Mouse (Mus musculus): ENCODE measurements around the gene Nepn. TPM values are rescaled to one million over a fixed set of nuclear protein-coding genes. Genes with fewer than 3 reads are reported as not detected.
"Not testable (repeated sequence)": the region's sequence is repeated elsewhere in the genome, so short reads cannot be mapped to it uniquely, and the experiment has no call there.

Gene Nepn
- not detected in 2 replicates for polyA plus RNA-seq (2014; fragmentation: Nextera tagmentation; extraction: Ambion mirVana)

DNA sequence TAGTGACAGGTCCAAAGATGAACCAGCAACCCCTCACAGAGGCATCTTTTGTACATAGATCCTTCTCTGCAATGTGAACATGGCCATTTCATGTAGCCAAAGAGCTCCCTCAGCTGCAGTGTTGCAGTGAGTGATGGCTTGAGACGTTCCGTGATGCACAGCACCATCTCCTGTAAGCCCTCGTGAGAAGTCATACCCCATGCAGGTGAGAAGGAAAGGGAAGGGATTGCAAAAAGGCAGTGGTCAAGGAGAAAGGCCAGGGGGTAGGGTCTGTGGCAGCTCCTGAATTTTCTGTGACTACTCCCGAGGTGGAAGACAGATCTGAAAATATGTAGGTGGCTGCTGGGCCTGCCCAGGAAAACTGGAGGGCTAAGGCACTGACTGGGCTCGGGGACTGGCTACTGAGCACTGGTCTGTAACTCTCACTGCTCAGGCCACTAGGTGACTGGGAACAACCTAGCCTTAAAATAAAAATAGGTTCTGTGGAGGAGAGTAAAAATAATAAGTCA lies at the start of gene Nepn:
Gene Nepn (plus strand): TSS at position 51 of the 509 bp plus-strand sequence.
- no peak within 1 kb of the TSS for H3K27ac ChIP-seq (replicated peaks; ENCODE audit: low read depth, low read length)
- H3K4me1 ChIP-seq (ENCODE audit: control insufficient read depth, insufficient read depth, low read length): 0 out of 2 replicates have a peak, but pooled peaks cover 3% of the 10 kb centered on the region
- H3K9me3 ChIP-seq (ENCODE audit: control insufficient read depth, low read length): no peaks in the 10 kb centered on the region
- 0 out of 2 replicates have a peak within 1 kb of the TSS, but pooled peaks have one; percentile 17 for H3K9ac ChIP-seq (ENCODE audit: low read length)
- no peak within 1 kb of the TSS for H3K4me3 ChIP-seq (ENCODE audit: low read depth, low read length)
- 70% methylated on average over 5 of the region's 5 CpGs for WGBS
- ATAC-seq (ENCODE audit: insufficient number of reproducible peaks, low FRiP score, low TSS enrichment, low read depth): no peak
- no peak within 1 kb of the TSS for H3K4me2 ChIP-seq (ENCODE audit: low read depth, severe bottlenecking)
- no peaks in the 10 kb centered on the region for H3K36me3 ChIP-seq (ENCODE audit: control insufficient read depth, insufficient read depth, low read length)
- no peaks in the 10 kb centered on the region for H3K27me3 ChIP-seq (ENCODE audit: control insufficient read depth, insufficient read depth, low read length)
- DNase-seq (ENCODE audit: low spot score): no peak

DNA sequence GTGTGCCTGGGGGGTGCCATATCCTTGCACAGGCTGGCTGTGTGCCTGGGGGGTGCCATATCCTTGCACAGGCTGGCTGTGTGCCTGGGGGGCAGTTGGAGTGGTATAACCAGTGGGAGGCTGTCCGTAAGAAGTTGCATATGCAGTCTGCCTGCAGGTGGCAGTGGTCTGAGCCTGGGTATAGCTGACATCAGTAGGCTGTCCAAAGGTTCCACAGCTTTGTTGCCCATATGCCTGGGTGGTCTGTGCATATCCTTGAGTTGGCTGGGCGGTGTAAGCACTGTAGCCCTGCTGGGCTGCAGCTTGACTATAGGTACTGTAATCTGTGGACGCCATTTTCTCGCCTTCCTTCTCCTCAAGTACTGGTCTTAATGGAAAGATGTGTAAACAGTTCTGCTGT lies 45.4 kb upstream of the Nepn start:
- not testable (repeated sequence) for H3K4me3 ChIP-seq (ENCODE audit: low read depth, low read length); H3K4me1 ChIP-seq (ENCODE audit: control insufficient read depth, insufficient read depth, low read length); H3K4me2 ChIP-seq (ENCODE audit: low read depth, severe bottlenecking); H3K27me3 ChIP-seq (ENCODE audit: control insufficient read depth, insufficient read depth, low read length); H3K36me3 ChIP-seq (ENCODE audit: control insufficient read depth, insufficient read depth, low read length); ATAC-seq (ENCODE audit: insufficient number of reproducible peaks, low FRiP score, low TSS enrichment, low read depth); H3K9me3 ChIP-seq (ENCODE audit: control insufficient read depth, low read length); H3K9ac ChIP-seq (ENCODE audit: low read length); DNase-seq (ENCODE audit: low spot score); H3K27ac ChIP-seq (replicated peaks; ENCODE audit: low read depth, low read length)
- WGBS: 94% methylated on average over 4 of the region's 4 CpGs

DNA sequence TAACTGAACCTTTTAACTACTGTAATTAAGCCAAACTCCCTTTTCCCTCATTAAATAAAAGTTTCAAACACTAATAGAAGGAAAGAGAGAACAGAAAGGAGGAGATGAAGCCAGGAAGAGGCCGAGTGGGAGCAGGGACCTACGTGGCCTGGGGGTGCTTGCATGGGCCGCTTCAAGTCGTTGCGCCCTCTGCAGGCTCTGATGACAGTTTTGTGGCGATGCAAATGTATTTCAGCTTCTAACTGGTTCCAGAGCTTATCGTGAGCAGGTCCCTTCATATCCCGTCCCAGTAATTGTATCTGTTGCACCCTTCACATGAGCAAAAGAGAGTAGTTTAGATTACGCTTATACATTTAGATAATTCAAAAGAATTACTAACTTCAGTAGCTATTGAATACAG lies 35.6 kb upstream of the Nepn start:
- no peak overlapping the region for H3K27ac ChIP-seq (replicated peaks; ENCODE audit: low read depth, low read length)
- ATAC-seq (ENCODE audit: insufficient number of reproducible peaks, low FRiP score, low TSS enrichment, low read depth) (no peak), DNase-seq (ENCODE audit: low spot score) (no peak)
- H3K27me3 ChIP-seq (ENCODE audit: control insufficient read depth, insufficient read depth, low read length): no peaks in the 10 kb centered on the region
- H3K36me3 ChIP-seq (ENCODE audit: control insufficient read depth, insufficient read depth, low read length): peaks cover 8% of the 10 kb centered on the region; the same call in 1 of the 2 replicates
- no peaks in the 10 kb centered on the region for H3K4me1 ChIP-seq (ENCODE audit: control insufficient read depth, insufficient read depth, low read length)
- H3K4me2 ChIP-seq (ENCODE audit: low read depth, severe bottlenecking): no peak overlapping the region
- 78% methylated on average over 9 of the region's 9 CpGs for WGBS
- H3K9ac ChIP-seq (ENCODE audit: low read length): no peak overlapping the region
- no peaks in the 10 kb centered on the region for H3K9me3 ChIP-seq (ENCODE audit: control insufficient read depth, low read length)
- no peak overlapping the region for H3K4me3 ChIP-seq (ENCODE audit: low read depth, low read length)

DNA sequence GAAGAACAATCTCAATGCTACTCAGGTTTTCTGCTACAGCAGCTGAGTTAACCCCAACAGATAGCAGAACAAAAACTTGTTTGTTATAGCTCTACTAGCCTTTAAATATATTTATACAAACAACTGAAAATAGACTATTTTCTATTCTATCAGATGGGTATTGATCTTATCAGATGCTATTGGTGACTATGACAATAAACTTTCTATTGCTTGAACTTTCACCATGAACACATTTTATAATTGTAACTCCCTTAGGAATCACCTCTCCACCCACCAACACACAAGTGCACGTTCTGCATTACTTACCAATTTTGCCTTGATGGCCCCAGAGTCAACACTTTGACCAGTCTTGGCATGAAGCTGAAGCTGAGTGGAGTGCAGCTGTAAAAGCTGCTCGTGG lies 30.3 kb upstream of the Nepn start, which contains the start of gene Gm26741:
Gene Gm26741 (plus strand): TSS at position 301 of the 400 bp plus-strand sequence.
- Histone ChIP-seq H3K9ac (ENCODE audit: low read length) (no peak within 1 kb of the TSS), H3K27ac (replicated peaks; ENCODE audit: low read depth, low read length) (no peak within 1 kb of the TSS), H3K9me3 (ENCODE audit: control insufficient read depth, low read length) (no peaks in the 10 kb centered on the region), H3K36me3 (ENCODE audit: control insufficient read depth, insufficient read depth, low read length) (no peaks in the 10 kb centered on the region), H3K4me2 (ENCODE audit: low read depth, severe bottlenecking) (no peak within 1 kb of the TSS), H3K27me3 (ENCODE audit: control insufficient read depth, insufficient read depth, low read length) (no peaks in the 10 kb centered on the region), H3K4me3 (ENCODE audit: low read depth, low read length) (no peak within 1 kb of the TSS), H3K4me1 (ENCODE audit: control insufficient read depth, insufficient read depth, low read length) (no peaks in the 10 kb centered on the region)
- no peak for ATAC-seq (ENCODE audit: insufficient number of reproducible peaks, low FRiP score, low TSS enrichment, low read depth)
- DNase-seq (ENCODE audit: low spot score): no peak
- WGBS: 88% methylated on average over 2 of the region's 2 CpGs

DNA sequence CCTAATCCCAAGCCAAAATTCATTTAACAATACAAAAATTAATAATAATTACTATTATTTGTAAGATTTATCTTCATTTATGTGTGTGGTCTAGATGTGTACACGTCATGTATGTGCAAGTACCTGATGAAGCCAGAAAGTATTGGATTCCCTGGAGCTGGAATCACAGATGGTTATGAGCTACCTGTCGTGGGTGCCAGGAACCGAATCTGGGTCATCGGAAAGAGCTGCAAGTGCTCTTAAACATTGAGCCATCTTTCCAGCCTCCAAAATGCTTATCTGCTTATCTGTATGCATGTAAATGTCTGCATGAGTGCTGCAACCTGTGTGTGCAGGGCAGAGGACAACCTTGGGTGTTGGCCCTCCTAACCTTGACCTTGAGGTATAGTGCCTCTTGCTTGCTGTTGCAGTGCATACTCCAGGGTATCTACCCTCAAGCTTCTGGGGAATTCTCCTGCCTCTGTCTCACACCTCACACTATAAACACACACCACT lies 28.5 kb upstream of the Nepn start:
- Histone ChIP-seq H3K36me3 (ENCODE audit: control insufficient read depth, insufficient read depth, low read length) (no peaks in the 10 kb centered on the region), H3K4me1 (ENCODE audit: control insufficient read depth, insufficient read depth, low read length) (no peaks in the 10 kb centered on the region), H3K27me3 (ENCODE audit: control insufficient read depth, insufficient read depth, low read length) (no peaks in the 10 kb centered on the region), H3K4me2 (ENCODE audit: low read depth, severe bottlenecking) (no peak overlapping the region), H3K9ac (ENCODE audit: low read length) (no peak overlapping the region), H3K27ac (replicated peaks; ENCODE audit: low read depth, low read length) (no peak overlapping the region), H3K9me3 (ENCODE audit: control insufficient read depth, low read length) (no peaks in the 10 kb centered on the region), H3K4me3 (ENCODE audit: low read depth, low read length) (no peak overlapping the region)
- DNase-seq (ENCODE audit: low spot score) (no peak), ATAC-seq (ENCODE audit: insufficient number of reproducible peaks, low FRiP score, low TSS enrichment, low read depth) (no peak)
- WGBS: 96% methylated on average over 4 of the region's 4 CpGs

DNA sequence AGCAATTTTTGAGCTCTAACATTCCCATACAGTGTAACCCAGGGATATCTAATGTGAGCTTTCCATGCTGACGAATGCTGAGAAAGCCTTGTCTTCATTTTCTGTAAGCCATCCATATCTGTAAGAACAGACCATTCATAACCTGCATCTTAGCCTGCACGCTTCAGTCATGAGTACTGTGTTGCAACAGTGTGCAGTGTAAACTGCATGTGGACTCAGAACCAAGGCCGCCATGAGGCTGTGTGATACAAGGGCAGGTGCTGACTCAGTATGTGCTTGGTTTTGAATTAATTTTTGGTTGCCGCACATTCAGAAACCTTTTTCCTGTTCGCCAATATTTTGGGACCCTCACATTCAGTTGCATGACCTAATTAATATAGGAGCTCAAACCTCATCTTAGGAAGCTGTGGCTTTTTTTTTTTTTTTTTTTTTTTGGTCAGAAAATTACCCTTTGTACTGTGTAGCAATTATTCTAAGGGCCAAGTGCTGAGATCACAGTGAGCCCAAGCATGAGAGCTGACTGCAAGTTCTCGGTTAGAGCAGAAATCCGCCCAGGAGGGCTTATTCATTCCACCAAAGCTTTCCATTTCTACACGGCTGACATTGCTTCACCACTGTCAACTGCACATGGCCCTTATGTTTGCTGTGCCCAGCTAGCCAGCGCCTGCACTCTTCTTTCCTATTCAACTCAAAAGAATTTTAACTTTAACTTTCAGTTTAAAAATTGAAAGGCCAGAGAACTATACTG lies 27.7 kb upstream of the Nepn start:
- no peaks in the 10 kb centered on the region for H3K27me3 ChIP-seq (ENCODE audit: control insufficient read depth, insufficient read depth, low read length)
- DNase-seq (ENCODE audit: low spot score): no peak
- no peak overlapping the region for H3K4me2 ChIP-seq (ENCODE audit: low read depth, severe bottlenecking)
- no peaks in the 10 kb centered on the region for H3K9me3 ChIP-seq (ENCODE audit: control insufficient read depth, low read length)
- H3K9ac ChIP-seq (ENCODE audit: low read length): no peak overlapping the region
- no peak for ATAC-seq (ENCODE audit: insufficient number of reproducible peaks, low FRiP score, low TSS enrichment, low read depth)
- H3K4me1 ChIP-seq (ENCODE audit: control insufficient read depth, insufficient read depth, low read length): no peaks in the 10 kb centered on the region
- WGBS: 90% methylated on average over 9 of the region's 9 CpGs
- no peaks in the 10 kb centered on the region for H3K36me3 ChIP-seq (ENCODE audit: control insufficient read depth, insufficient read depth, low read length)
- H3K27ac ChIP-seq (replicated peaks; ENCODE audit: low read depth, low read length): no peak overlapping the region
- no peak overlapping the region for H3K4me3 ChIP-seq (ENCODE audit: low read depth, low read length)

DNA sequence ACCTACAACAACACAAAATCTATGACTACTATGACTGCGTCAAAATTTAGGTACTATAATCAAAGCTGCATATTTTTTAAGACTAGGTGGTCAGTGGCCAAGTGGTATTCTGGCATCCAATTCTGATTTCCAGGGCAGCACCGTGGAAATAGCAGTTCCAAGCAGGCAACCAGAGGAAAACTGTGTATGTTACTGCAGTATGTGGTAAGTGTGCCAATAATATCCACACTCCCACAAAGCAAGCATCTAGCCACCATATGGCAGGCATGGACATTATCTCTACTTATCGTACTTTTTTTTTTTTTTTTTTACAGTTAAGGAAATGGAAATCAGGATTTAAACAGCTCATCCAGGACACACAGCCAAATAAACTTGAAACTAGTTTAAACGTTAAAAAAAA lies 20.4 kb upstream of the Nepn start:
- H3K36me3 ChIP-seq (ENCODE audit: control insufficient read depth, insufficient read depth, low read length): no peaks in the 10 kb centered on the region
- no peaks in the 10 kb centered on the region for H3K27me3 ChIP-seq (ENCODE audit: control insufficient read depth, insufficient read depth, low read length)
- DNase-seq (ENCODE audit: low spot score) (no peak), ATAC-seq (ENCODE audit: insufficient number of reproducible peaks, low FRiP score, low TSS enrichment, low read depth) (no peak)
- H3K4me2 ChIP-seq (ENCODE audit: low read depth, severe bottlenecking): no peak overlapping the region
- no peaks in the 10 kb centered on the region for H3K9me3 ChIP-seq (ENCODE audit: control insufficient read depth, low read length)
- 88% methylated on average over 4 of the region's 4 CpGs for WGBS
- no peak overlapping the region for H3K27ac ChIP-seq (replicated peaks; ENCODE audit: low read depth, low read length)
- no peak overlapping the region for H3K4me3 ChIP-seq (ENCODE audit: low read depth, low read length)
- H3K9ac ChIP-seq (ENCODE audit: low read length): no peak overlapping the region
- H3K4me1 ChIP-seq (ENCODE audit: control insufficient read depth, insufficient read depth, low read length): no peaks in the 10 kb centered on the region

DNA sequence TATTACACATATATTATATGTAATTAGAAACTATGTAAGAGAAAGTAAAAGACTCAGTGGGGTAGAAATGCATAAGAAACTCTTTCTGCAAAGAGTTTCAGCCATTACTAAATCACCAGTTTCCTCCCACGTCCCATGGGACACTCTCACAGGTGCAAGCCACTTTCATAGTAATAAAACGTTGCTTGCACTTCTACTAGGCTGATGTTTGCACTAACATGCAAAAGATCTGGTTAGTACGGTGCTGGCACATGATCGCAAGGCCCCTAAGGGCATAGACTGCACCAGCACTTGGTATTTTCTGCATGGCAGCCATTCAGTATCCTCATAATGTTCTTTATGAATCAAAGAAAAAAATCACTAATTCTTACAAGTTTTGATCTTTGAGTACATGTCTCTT lies 14.9 kb upstream of the Nepn start:
- WGBS: 73% methylated on average over 4 of the region's 4 CpGs
- H3K27me3 ChIP-seq (ENCODE audit: control insufficient read depth, insufficient read depth, low read length): no peaks in the 10 kb centered on the region
- H3K27ac ChIP-seq (replicated peaks; ENCODE audit: low read depth, low read length): no peak overlapping the region
- no peak overlapping the region for H3K4me2 ChIP-seq (ENCODE audit: low read depth, severe bottlenecking)
- H3K4me1 ChIP-seq (ENCODE audit: control insufficient read depth, insufficient read depth, low read length): no peaks in the 10 kb centered on the region
- no peak overlapping the region for H3K9ac ChIP-seq (ENCODE audit: low read length)
- DNase-seq (ENCODE audit: low spot score) (no peak), ATAC-seq (ENCODE audit: insufficient number of reproducible peaks, low FRiP score, low TSS enrichment, low read depth) (no peak)
- H3K36me3 ChIP-seq (ENCODE audit: control insufficient read depth, insufficient read depth, low read length): no peaks in the 10 kb centered on the region
- H3K9me3 ChIP-seq (ENCODE audit: control insufficient read depth, low read length): no peaks in the 10 kb centered on the region
- no peak overlapping the region for H3K4me3 ChIP-seq (ENCODE audit: low read depth, low read length)
